Mouse (Mus musculus): ENCODE measurements at regions not wholly inside any gene's neighbourhood (a gene's known extent, or its start where the extent isn't known, plus 50 kb on each side); places are given as distances from the start of the nearest gene placed in this dataset.
A peak's percentile ranks its signal among the peaks of the same experiment; 100 is the strongest.

GRCm38 (mm10) chr17:79414006-79414405, 59.1 kb upstream of the Cdc42ep3 start:
- DNase-seq (ENCODE audit: low read depth, low spot score) = no peak

- no peak for DNase-seq (ENCODE audit: low read depth, low spot score)
These were observed 63.1 kb upstream of the Cdc42ep3 start for GRCm38 (mm10) chr17:79417953-79418352.

GRCm38 (mm10) chr17:79421618-79422017, 66.7 kb upstream of the Cdc42ep3 start:
- DNase-seq (ENCODE audit: low read depth, low spot score) = no peak

GRCm38 (mm10) chr17:79439182-79439581, 84.3 kb upstream of the Cdc42ep3 start:
- no peak for DNase-seq (ENCODE audit: low read depth, low spot score)

- no peak for DNase-seq (ENCODE audit: low read depth, low spot score)
These were observed 87.7 kb upstream of the Cdc42ep3 start for GRCm38 (mm10) chr17:79442507-79443115.

- no peak for DNase-seq (ENCODE audit: low read depth, low spot score)
These were observed 92.3 kb upstream of the Cdc42ep3 start for GRCm38 (mm10) chr17:79447170-79447569.

GRCm38 (mm10) chr17:79451141-79451860, 96.4 kb upstream of the Cdc42ep3 start:
- DNase-seq (ENCODE audit: low read depth, low spot score) = no peak

- no peak for DNase-seq (ENCODE audit: low read depth, low spot score)
These were observed 98.9 kb upstream of the Cdc42ep3 start for GRCm38 (mm10) chr17:79453825-79454224.

- DNase-seq (ENCODE audit: low read depth, low spot score) = no peak
These were observed 99.6 kb upstream of the Cdc42ep3 start for GRCm38 (mm10) chr17:79454526-79454925.

GRCm38 (mm10) chr17:79455229-79455628, 100.3 kb upstream of the Cdc42ep3 start:
- peak; percentile 28 for DNase-seq (ENCODE audit: low read depth, low spot score)

- no peak for DNase-seq (ENCODE audit: low read depth, low spot score)
These were observed 102.7 kb upstream of the Cdc42ep3 start for GRCm38 (mm10) chr17:79457636-79458035.

GRCm38 (mm10) chr17:79461681-79462091, 106.8 kb upstream of the Cdc42ep3 start:
- no peak for DNase-seq (ENCODE audit: low read depth, low spot score)

GRCm38 (mm10) chr17:79463074-79463694, 108.3 kb upstream of the Cdc42ep3 start:
- DNase-seq (ENCODE audit: low read depth, low spot score) = no peak

GRCm38 (mm10) chr17:79465666-79466065, 110.8 kb upstream of the Cdc42ep3 start:
- no peak for DNase-seq (ENCODE audit: low read depth, low spot score)

GRCm38 (mm10) chr17:79471639-79472038, 116.7 kb upstream of the Cdc42ep3 start:
- DNase-seq (ENCODE audit: low read depth, low spot score) = no peak

GRCm38 (mm10) chr17:79472106-79472995, 117.5 kb upstream of the Cdc42ep3 start:
- DNase-seq (ENCODE audit: low read depth, low spot score) = no peak

- no peak for DNase-seq (ENCODE audit: low read depth, low spot score)
These were observed 121.8 kb upstream of the Cdc42ep3 start for GRCm38 (mm10) chr17:79476671-79477070.

- no peak for DNase-seq (ENCODE audit: low read depth, low spot score)
These were observed 126.3 kb upstream of the Cdc42ep3 start for GRCm38 (mm10) chr17:79481112-79481738.

GRCm38 (mm10) chr17:79481936-79482335, 127.0 kb upstream of the Cdc42ep3 start:
- DNase-seq (ENCODE audit: low read depth, low spot score) = no peak

- no peak for DNase-seq (ENCODE audit: low read depth, low spot score)
These were observed 126.4 kb upstream of the Rmdn2 start for GRCm38 (mm10) chr17:79485239-79485638.

GRCm38 (mm10) chr17:79489306-79489705, 122.4 kb upstream of the Rmdn2 start:
- DNase-seq (ENCODE audit: low read depth, low spot score) = no peak

Data from CD4-positive, CD25-positive, alpha-beta regulatory T cell, adult 2 months (primary cell).